Mouse (Mus musculus) liver, embryonic 11.5 days (tissue): ENCODE data around the gene Ppp1r12b. TPM values are rescaled to one million over a fixed set of nuclear protein-coding genes. Genes with fewer than 3 reads are reported as not detected.
A peak's percentile ranks its signal among the peaks of the same experiment; 100 is the strongest.

Experiments
- ATAC-seq: fragments of 200-750 bp; cut with Nextera tagmentation; replicated peaks from 2 replicates; pipeline ENCODE4 v1.8.0; 2017; ENCODE audit warnings: moderate number of reproducible peaks, mild to moderate bottlenecking, moderate TSS enrichment, moderate library complexity; ENCODE audit not compliant: low FRiP score
- DNase-seq: peaks from one replicate; pipeline ENCODE4 v3.0.0-alpha.2; 2017; ENCODE audit warnings: low spot score
- H3K27ac ChIP-seq: fragments of 300-500 bp; sonication (generic); 2 replicates; pipeline ENCODE4 v1.5.1; 2014; ENCODE audit warnings: mild to moderate bottlenecking, low read depth, low read length, control low read depth
- H3K27me3 ChIP-seq: fragments of 300-500 bp; sonication (generic); replicated peaks from 2 replicates; pipeline ENCODE4 v1.6.1; 2014; ENCODE audit warnings: low read length, mixed read lengths; ENCODE audit not compliant: control insufficient read depth, insufficient read depth
- H3K36me3 ChIP-seq: fragments of 300-500 bp; sonication (generic); 2 replicates; pipeline ENCODE4 v1.6.1; 2014; ENCODE audit warnings: mild to moderate bottlenecking, low read length, moderate library complexity, mixed read lengths; ENCODE audit not compliant: control insufficient read depth, insufficient read depth
- H3K4me1 ChIP-seq: fragments of 300-500 bp; sonication (generic); replicated peaks from 2 replicates; pipeline ENCODE4 v1.6.1; 2014; ENCODE audit warnings: low read length, mixed read lengths; ENCODE audit not compliant: control insufficient read depth, insufficient read depth
- H3K4me2 ChIP-seq: fragments of 300-500 bp; sonication (generic); 2 replicates; pipeline ENCODE4 v1.6.1; 2014; ENCODE audit warnings: mild to moderate bottlenecking, control low read depth, moderate library complexity
- H3K4me3 ChIP-seq: fragments of 300-500 bp; sonication (generic); 2 replicates; pipeline ENCODE4 v1.5.1; 2014; ENCODE audit warnings: low read depth, low read length, control low read depth
- H3K9ac ChIP-seq: fragments of 300-500 bp; sonication (generic); 2 replicates; pipeline ENCODE4 v1.6.1; 2014; ENCODE audit warnings: low read depth, low read length, control low read depth
- H3K9me3 ChIP-seq: fragments of 300-500 bp; sonication (generic); 2 replicates; pipeline ENCODE4 v1.6.1; 2016; ENCODE audit warnings: low read length, inconsistent platforms, mixed read lengths; ENCODE audit not compliant: control insufficient read depth
- WGBS: fragments of 180-500 bp; shearing (Covaris S2); extraction: QIAGEN DNeasy Blood & Tissue Kit; methylation state at CpG from one replicate; pipeline ENCODE4 v1.1.7; 2014; 5-methylcytosine and 5-hydroxymethylcytosine counted together
- polyA plus RNA-seq: library from polyadenylated mRNA; unstranded; fragments of >200 nt; fragmentation: Nextera tagmentation; extraction: Ambion mirVana; gene quantifications from 2 replicates; pipeline ENCODE4 v1.2.1, GENCODE M21; 2014

The Ppp1r12b gene
- polyA plus RNA-seq, 1 experiment from 2014 or later, result 4.4 TPM

DNA sequence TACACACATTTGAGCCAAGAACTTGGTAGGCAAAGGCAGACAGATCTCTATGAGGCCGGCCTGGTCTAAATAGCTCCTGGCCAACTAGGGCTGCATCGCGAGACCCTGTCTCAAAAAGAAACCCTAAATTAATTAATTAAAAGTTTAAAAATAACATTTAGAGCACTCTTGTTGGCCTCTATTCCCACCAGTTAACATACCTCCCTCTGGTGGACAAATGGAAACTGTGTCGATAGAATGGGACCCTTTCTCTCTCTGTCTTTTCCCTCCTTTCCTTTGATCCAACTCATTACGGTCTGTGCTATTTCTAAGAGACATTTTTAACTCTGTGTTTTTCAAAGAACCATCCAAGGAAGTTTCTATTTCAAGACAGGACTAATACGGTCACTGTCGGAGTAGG, 4.9 kb upstream of the Ppp1r12b start:
- H3K4me3 ChIP-seq, result no peak overlapping the region
- no peaks in the 10 kb centered on the region for H3K9me3 ChIP-seq
- H3K27ac ChIP-seq, result no peak overlapping the region
- DNase-seq (no peak), ATAC-seq (no peak)
- peak overlapping the region; percentile 92; the same call in 1 of the 2 replicates for H3K4me2 ChIP-seq
- WGBS, result 59% methylated on average over 7 of the region's 7 CpGs
- H3K36me3 ChIP-seq, result 0 out of 2 replicates have a peak, but pooled peaks cover 3% of the 10 kb centered on the region
- H3K9ac ChIP-seq, result no peak overlapping the region
- no peaks in the 10 kb centered on the region for H3K27me3 ChIP-seq
- peaks cover 8% of the 10 kb centered on the region for H3K4me1 ChIP-seq

- ATAC-seq (peak; percentile 16; the same call in 1 of the 2 replicates), DNase-seq (no peak)
- WGBS, result 5% methylated on average over 16 of the region's 16 CpGs
- Histone ChIP-seq H3K4me3 (peak overlapping the region; percentile 86), H3K9ac (peak overlapping the region; percentile 89), H3K9me3 (no peaks in the 10 kb centered on the region), H3K4me1 (no peaks in the 10 kb centered on the region), H3K4me2 (peak overlapping the region; percentile 87), H3K27ac (peak overlapping the region; percentile 81), H3K27me3 (no peaks in the 10 kb centered on the region), H3K36me3 (no peaks in the 10 kb centered on the region)
Measured at GRCm38 (mm10) chr1:134955050-134955636, 599 bp downstream of the Ppp1r12b start.

DNA sequence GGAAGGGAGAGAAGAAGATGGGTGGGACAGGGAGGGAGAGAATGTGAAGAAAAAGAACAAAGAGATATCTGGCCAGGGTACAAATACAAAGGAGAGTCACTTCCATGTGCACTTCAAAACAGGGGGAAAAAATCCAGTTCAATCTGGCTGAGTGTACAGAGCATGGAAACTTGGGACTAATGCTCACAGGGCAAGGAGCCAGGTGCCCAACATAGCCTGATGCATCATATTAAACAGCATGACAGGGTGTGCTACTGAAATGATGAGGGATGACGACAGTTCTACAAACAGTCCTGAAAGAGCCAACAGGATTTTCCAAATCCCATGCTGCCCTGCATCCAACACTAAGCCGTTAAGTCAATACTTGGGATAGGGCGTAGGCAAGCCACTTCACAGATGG, 5.8 kb downstream of the Ppp1r12b start:
- no peak overlapping the region for H3K4me3 ChIP-seq
- H3K27ac ChIP-seq, result no peak overlapping the region
- no peaks in the 10 kb centered on the region for H3K27me3 ChIP-seq
- DNase-seq (no peak), ATAC-seq (no peak)
- no peak overlapping the region for H3K4me2 ChIP-seq
- no peaks in the 10 kb centered on the region for H3K4me1 ChIP-seq
- H3K36me3 ChIP-seq, result no peaks in the 10 kb centered on the region
- no peaks in the 10 kb centered on the region for H3K9me3 ChIP-seq
- 91% methylated on average over 3 of the region's 3 CpGs for WGBS
- no peak overlapping the region for H3K9ac ChIP-seq

GRCm38 (mm10) chr1:134947590-134947989, 8.2 kb downstream of the Ppp1r12b start:
- no peak for ATAC-seq
- H3K4me2 ChIP-seq, result no peak overlapping the region
- WGBS, result 88% methylated on average over 7 of the region's 7 CpGs

GRCm38 (mm10) chr1:134942898-134943297, 12.8 kb downstream of the Ppp1r12b start:
- no peak overlapping the region for H3K9ac ChIP-seq
- WGBS, result 87% methylated on average over 2 of the region's 2 CpGs
- H3K4me3 ChIP-seq, result no peak overlapping the region
- DNase-seq, result no peak
- peaks cover 10% of the 10 kb centered on the region; the same call in 1 of the 2 replicates for H3K4me1 ChIP-seq
- no peaks in the 10 kb centered on the region for H3K36me3 ChIP-seq
- no peaks in the 10 kb centered on the region for H3K27me3 ChIP-seq
- no peaks in the 10 kb centered on the region for H3K9me3 ChIP-seq
- H3K27ac ChIP-seq, result no peak overlapping the region
- no peak for ATAC-seq
- no peak overlapping the region for H3K4me2 ChIP-seq

More at GRCm38 (mm10) chr1:134947590-134947989, 8.2 kb downstream of the Ppp1r12b start:
- Histone ChIP-seq H3K27ac (no peak overlapping the region), H3K4me1 (no peaks in the 10 kb centered on the region), H3K36me3 (no peaks in the 10 kb centered on the region), H3K9me3 (no peaks in the 10 kb centered on the region), H3K27me3 (no peaks in the 10 kb centered on the region), H3K4me3 (no peak overlapping the region), H3K9ac (no peak overlapping the region)
- DNase-seq, result no peak

DNA sequence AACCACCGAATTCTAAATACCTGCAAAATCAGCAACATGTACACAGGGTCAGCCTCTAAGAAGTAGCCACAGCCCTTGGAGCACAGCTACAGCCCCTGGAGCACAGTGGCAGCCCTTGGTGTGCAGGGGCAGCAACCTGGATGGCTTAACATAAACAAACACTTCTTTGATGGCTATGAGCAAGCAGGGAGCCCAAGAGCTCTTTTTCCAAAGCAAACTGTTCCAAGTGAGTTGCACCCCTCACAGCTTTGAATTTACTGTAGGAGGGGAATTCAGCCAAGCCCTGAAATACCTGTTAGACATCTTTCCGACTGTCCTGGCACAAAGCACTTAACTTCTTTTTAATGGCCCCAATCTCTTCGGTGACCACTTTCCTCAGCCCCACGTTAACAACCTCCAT, 14.9 kb downstream of the Ppp1r12b start:
- Histone ChIP-seq H3K27ac (no peak overlapping the region), H3K9ac (no peak overlapping the region), H3K36me3 (no peaks in the 10 kb centered on the region), H3K4me1 (peaks cover 10% of the 10 kb centered on the region; the same call in 1 of the 2 replicates), H3K9me3 (no peaks in the 10 kb centered on the region), H3K4me3 (no peak overlapping the region), H3K27me3 (no peaks in the 10 kb centered on the region), H3K4me2 (no peak overlapping the region)
- DNase-seq, result no peak
- ATAC-seq, result no peak
- 73% methylated on average over 4 of the region's 4 CpGs for WGBS

GRCm38 (mm10) chr1:134938233-134938632, 17.5 kb downstream of the Ppp1r12b start:
- H3K4me1 ChIP-seq, result peaks cover 10% of the 10 kb centered on the region; the same call in 1 of the 2 replicates
- WGBS, result 88% methylated on average over 1 of the region's 1 CpGs

DNA sequence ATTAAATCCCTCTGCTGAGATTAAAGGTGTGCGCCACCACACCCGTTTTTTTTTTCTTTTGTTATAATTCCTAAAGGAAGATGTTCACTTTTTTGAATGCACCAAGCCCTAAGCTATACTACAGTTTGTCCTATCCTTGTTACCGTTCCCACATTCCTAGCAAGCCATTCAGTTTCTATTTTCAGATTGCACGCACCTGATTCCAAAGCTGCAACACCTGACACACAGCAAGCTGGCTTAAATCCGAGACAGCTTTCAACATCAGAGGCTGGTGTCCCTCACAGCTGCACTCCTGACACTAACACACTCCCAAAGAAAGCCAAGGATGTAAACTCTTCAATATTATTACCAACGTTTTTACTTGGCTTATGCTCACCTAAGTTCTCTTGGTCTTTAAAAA, 19.4 kb downstream of the Ppp1r12b start:
- Histone ChIP-seq H3K27ac (no peak overlapping the region), H3K9me3 (no peaks in the 10 kb centered on the region)
- no peak for DNase-seq

More at GRCm38 (mm10) chr1:134938233-134938632, 17.5 kb downstream of the Ppp1r12b start:
- Histone ChIP-seq H3K4me2 (no peak overlapping the region), H3K9ac (no peak overlapping the region), H3K4me3 (no peak overlapping the region), H3K27ac (no peak overlapping the region), H3K27me3 (no peaks in the 10 kb centered on the region), H3K9me3 (no peaks in the 10 kb centered on the region), H3K36me3 (no peaks in the 10 kb centered on the region)
- ATAC-seq, result no peak
- DNase-seq, result no peak

DNA sequence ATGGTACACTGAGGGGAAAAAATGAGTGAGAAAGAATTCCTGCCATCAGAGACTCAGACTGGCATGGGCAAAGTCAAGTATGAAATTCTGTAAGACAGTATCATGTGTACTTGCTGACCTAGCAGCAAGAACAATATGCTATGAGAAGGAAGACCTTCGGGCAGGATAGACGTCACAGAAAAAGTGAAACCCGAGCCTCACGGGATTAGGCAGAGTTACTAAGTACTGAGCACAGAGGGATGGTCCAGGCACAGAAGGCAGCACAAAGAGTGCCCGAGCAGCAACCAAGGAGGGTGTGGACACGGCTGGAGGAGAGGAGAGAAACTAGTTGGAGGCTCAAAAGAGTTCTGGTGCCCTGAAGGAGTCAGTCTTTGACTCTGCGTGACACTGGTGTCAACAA, 23.3 kb downstream of the Ppp1r12b start:
- ATAC-seq (no peak), DNase-seq (no peak)
- no peak overlapping the region for H3K9ac ChIP-seq
- no peaks in the 10 kb centered on the region for H3K4me1 ChIP-seq
- no peaks in the 10 kb centered on the region for H3K27me3 ChIP-seq
- WGBS, result 55% methylated on average over 7 of the region's 7 CpGs
- H3K36me3 ChIP-seq, result no peaks in the 10 kb centered on the region
- no peak overlapping the region for H3K4me3 ChIP-seq
- H3K27ac ChIP-seq, result no peak overlapping the region
- no peak overlapping the region for H3K4me2 ChIP-seq
- H3K9me3 ChIP-seq, result no peaks in the 10 kb centered on the region

More for the DNA sequence above, 19.4 kb downstream of the Ppp1r12b start:
- 87% methylated on average over 6 of the region's 6 CpGs for WGBS
- peaks cover 10% of the 10 kb centered on the region; the same call in 1 of the 2 replicates for H3K4me1 ChIP-seq
- no peak overlapping the region for H3K4me2 ChIP-seq
- no peak overlapping the region for H3K9ac ChIP-seq
- H3K4me3 ChIP-seq, result no peak overlapping the region
- no peaks in the 10 kb centered on the region for H3K36me3 ChIP-seq
- H3K27me3 ChIP-seq, result no peaks in the 10 kb centered on the region
- ATAC-seq, result no peak
